Mouse (Mus musculus) bone marrow macrophage, adult 2 months (primary cell): Measurements from ENCODE around the gene Ccl24.

ENCODE experiments used
- CTCF ChIP-seq: IDR thresholded peaks from 2 replicates; pipeline ENCODE4 v1.5.1; 2012; ENCODE audit warnings: low read depth, mild to moderate bottlenecking, low read length, moderate library complexity
- POLR2A ChIP-seq: IDR thresholded peaks from 2 replicates; pipeline ENCODE4 v1.6.1; 2012; ENCODE audit warnings: mild to moderate bottlenecking, low read depth, low read length, borderline replicate concordance

- no peak for TF ChIP-seq CTCF
- TF ChIP-seq POLR2A: no peak
Measured at GRCm38 (mm10) chr5:135563469-135563868, 9.4 kb downstream of the Ccl24 start, which contains the start of gene Ccl26.
